Mouse (Mus musculus): ENCODE measurements around the gene Anxa6.
A peak's percentile ranks its signal among the peaks of the same experiment; 100 is the strongest.

Gene Anxa6

DNA sequence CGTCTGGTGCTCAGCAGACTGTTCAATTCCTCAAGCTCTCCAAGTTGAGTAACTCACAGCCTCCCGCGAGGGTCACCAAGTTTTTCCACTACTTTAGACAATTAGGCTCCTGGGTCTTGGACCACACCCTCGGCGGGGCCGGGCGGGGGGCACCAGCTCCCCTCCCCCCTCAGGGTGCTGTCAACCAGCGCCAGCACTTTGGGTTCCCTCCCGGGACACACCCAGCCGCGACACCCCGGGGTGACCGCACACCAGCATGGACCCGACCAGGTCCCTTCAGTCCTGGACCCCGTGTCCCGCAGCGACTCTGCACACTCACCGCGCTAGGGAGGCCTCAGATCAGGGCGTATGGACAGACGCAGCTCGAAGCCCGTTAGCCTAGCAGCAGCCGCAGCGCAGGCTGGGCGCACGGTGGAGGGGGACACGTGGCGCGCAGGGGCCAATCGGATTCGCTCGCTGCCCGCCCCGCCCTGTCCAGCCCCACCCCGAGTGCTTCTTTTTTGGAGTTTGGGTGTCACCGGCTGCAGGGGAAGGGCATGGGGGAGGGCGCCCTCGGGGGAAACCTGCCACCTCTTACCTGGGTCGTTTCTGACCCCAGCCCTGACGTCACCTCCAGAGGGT, at the start of gene Anxa6:
Gene Anxa6, minus strand, starts transcription at position 406 of the 621 bp plus-strand sequence.
- DNase-seq (ENCODE audit: low read depth, low spot score): peak; percentile 82

DNA sequence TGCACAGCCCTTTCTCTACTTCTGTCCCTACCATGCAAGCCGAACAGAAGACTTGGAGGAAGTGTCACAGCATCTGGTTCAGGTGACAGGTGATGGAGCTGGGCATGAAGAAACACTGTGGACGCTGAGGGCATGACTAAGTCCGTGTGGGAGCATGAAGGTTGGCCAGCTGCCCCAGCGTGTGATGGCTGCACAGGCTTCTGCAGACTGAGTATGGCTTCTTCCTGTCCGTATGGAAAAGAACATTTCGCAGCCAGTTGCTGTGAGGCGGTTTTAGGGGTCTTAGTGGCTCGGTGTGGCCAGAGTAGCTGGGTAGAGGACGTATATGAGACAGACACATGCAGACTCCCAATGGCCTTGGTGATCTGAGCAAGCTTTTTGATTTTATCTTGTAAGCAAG, 48.0 kb upstream of the Anxa6 start:
- DNase-seq (ENCODE audit: low read depth, low spot score): no peak

DNA sequence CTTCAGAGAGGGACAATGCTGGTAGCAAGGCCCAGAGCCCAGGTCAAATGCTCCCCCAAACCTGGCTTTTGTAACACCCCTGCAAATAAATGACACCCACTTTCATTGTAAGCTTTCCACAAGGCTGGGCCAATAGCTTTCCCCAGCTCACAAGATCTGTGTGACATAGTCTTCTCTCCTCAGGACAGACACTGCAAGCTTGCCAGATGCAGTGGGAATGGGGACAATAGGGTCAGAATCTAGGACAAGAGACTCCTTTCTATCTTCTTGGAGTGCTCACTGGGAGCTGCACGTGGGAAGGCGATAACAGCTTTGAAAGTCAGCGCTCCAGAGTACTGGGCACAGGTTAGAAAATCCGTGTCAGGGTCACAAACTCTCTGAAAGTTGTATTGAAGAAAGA, 45.9 kb upstream of the Anxa6 start:
- no peak for DNase-seq (ENCODE audit: low read depth, low spot score)

DNA sequence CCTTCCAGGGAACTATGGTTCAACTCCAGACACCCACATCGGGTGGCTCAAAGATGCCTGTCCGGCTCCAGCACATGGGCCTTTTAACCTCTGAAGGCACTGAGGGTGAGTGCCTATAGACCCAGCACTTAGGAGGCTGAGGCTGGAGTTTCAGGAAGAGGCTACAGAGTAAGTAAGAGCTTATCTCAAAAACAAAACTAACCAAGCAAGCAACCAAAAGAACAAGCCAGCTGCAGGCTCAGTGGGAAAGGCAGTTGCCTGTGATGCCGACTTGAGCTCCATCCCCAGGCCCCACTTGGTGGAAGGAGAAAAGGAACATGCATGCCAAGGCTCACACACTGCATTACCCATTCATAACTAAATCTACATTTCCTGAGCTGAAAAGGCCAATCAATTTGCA, 45.3 kb upstream of the Anxa6 start:
- no peak for DNase-seq (ENCODE audit: low read depth, low spot score)

DNA sequence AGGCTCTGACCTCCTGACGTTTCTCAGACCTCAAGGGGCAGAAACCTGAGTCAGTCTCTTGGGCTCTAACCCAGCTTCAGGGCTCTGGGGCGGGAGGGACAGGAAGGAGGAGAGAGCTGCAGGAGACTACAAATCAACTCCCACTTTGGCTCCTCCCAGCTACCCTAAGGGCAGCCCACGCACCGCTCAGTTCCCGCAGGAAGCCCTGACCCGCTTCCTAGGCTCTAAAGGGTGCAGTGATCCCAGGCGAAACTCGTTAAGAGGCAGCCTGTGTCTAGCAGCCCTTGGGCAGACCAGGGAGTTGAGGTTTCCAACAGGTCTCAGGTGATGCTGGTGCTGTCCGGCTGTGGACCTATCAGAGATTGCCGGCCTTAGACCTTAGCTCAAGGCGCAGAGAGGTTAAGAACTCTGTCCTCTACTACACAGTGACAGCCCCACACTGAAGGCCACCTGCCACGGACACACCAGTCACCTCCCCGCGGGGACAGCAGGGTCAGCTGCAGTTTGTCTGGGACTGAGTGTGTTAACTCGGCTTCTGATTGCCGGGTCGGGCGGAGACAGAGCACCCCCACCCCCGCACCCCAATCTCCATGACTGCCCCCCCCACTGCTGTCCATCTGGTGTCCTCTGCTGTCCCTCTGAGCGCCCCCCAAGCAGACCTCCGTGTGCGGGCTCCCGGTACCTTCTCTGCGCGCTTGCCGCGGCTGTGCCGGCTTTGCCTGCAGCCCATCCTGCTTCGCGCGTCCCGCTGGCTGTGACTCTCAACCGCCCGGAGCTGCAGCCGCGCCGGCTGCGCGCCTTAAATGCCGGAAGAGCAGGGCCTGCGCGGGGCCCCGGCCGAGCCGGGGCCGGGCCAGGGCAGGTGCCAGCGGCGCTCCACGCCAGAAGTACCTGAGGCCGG, 44.3 kb upstream of the Anxa6 start, which contains the start of gene Ccdc69:
Gene Ccdc69, minus strand, starts transcription at position 801 of the 901 bp plus-strand sequence.
- peak; percentile 56 for DNase-seq (ENCODE audit: low read depth, low spot score)

DNA sequence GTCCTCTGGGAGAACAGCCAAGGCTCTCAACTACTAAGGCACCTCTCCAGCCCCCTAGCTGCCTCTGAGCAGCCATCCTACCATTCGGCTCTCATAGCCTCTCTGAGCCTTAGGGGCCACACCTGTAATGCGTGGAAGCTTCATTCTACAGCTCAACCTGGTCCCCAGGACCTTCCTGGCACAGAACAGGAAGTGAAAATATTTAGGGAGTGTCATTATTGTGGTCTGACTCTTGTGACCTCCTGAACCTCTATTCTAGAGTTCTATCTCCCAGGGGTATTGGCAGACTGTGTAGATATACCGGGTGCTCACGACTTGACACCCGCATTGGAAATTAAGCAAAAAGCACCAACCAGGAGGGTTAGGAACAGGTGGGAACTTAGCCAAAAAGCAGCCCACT, 43.0 kb upstream of the Anxa6 start:
- DNase-seq (ENCODE audit: low read depth, low spot score): no peak

DNA sequence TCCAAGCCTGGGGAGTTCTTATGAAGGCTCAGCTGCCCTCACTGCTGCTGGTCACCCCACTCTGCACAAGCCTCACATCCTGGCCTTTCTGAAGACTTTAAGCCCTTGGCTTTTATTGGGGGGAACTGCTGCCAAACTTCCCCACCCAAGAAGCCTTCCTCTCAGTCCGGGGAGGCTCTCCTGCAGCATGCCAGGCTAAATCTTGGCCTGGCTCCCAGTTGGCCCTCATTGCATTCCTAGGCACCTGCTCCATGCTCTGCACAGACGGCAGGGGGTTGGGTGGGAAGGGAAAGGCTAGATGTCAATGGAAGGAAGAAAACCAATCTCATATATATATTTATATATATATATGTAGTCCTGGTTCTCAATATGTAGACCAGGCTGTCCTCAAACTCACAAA, 42.4 kb upstream of the Anxa6 start:
- DNase-seq (ENCODE audit: low read depth, low spot score): no peak

DNA sequence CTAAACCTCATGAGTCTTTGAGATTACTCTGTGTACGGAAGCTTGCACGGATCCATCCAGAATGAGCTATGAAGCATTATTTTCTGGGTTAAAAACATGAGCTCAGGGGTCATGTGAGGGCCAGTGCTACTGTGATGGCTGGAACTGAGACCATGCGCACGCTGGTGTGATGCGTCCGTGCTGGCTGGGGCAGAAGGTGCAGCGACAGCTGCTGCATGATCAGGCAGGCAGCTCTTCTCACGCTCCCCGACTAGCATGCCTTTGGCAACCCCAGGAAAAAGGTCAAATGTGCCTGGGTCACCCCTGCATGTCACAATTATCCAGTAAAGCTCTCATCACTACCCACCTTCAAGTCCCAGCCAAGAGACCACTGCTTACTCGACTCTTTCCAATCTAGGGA, 39.9 kb upstream of the Anxa6 start:
- DNase-seq (ENCODE audit: low read depth, low spot score): no peak

DNA sequence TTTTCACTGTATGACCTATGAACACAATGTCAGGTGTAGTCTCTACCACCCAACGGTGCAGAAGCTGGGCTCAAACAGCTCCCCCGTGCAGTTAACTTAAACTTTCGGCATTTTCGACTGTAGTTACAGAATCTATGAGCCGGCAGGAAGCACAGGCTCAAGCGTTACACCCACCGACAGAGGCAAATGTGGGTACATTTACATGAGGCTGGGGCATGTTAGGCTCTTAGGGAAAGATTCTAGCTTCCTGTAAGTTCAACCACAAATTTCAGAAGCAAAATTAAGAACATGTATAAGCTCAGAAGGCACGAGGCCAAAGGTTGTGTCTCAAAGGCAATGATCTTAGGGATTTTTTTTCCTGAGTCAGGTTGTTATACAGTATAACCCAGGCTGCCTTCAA, 39.2 kb upstream of the Anxa6 start:
- no peak for DNase-seq (ENCODE audit: low read depth, low spot score)

DNA sequence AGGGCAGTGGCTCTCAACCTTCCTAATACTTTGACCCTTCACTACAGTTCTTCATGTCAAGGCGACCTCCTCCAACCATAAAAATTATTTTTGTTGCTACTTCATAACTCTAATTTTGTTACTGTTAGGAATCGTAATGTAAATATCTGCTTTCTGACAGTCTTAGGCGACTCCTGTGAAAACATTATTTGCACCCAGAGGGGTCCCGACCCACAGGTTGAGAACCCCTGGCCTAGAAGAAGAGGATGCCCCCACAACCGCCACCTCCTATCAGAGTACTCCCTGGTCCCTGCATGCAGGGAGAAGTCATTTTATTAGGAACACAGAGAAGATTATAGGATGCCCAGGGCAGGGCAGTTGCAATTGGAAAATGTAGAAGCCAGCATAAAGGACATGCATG, 38.1 kb upstream of the Anxa6 start:
- DNase-seq (ENCODE audit: low read depth, low spot score): no peak

DNA sequence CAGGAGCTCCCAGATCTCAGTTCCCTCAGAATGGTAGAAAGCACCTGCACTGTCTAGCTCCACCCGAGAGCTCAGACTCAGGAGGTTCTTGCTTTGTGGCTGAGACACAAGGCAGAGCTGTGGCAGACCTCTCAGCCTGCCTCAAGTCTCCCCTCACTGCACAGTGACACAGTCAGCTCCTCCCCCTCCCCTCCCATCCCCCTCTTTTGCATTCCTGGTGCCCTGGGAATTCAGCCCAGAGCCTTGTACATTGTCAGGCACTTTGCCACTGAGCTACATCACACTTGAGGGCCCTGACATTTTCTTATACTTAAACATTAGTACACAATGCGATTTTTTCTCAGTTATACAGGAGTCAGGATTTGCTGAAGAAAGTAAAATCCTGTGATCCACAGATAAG, 35.8 kb upstream of the Anxa6 start:
- DNase-seq (ENCODE audit: low read depth, low spot score): no peak

DNA sequence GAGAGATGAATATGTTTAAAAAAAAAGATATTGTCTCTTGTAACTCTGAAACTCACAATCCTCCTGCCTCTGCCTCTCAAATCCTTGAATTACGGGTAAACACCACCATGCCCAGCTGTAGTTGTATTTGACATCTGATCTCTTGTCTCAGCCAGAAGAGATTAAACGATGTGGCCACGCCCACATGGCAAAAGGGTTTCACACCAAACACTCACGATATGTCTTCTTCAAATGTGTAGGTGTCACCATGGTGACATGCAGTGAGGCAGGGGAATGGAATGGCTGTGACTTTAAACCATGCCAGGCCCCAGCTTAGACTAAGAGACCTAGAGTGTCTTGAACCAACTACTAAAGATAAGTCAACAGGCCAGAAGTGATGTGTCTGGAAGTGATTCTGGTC, 33.7 kb upstream of the Anxa6 start:
- DNase-seq (ENCODE audit: low read depth, low spot score): peak; percentile 52

DNA sequence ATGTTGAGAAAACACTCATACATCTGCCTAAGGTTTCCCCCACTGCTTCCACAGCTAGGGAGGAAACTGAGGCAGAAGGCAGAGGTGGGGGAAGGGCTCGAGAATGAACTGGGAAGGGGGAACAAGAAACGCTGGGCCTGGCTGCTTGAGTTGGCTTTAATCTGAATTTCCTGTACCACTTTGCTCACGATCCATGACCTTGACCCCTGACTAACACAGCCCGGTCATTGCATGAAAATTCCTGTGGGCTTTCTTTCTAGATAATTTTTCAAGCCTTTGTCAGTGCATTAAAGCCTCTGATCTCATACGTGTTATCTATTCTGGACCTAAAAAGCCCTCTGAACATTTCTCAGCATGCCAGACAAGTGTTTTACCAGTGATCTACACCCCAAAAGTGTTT, 29.6 kb upstream of the Anxa6 start:
- peak; percentile 54 for DNase-seq (ENCODE audit: low read depth, low spot score)

DNA sequence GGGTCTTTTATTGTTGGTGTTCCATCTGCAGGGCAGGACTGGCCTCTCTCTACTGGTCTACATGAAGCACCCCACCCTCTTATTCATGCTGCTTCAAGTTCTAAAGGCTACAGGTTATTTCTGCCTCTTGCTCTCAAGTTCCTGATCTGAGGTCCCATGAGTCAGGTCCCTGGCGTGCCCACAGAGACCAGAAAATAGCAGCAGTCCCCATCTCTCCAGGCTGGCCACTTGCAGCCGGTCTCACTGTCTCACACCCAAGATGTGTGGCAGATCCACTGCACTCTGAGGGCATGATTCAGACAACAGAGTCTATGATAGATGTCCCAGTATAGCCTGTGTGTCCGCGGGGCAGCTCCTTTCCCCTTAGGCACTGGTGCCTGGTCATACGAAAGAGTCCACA, 27.6 kb upstream of the Anxa6 start:
- DNase-seq (ENCODE audit: low read depth, low spot score): no peak

DNA sequence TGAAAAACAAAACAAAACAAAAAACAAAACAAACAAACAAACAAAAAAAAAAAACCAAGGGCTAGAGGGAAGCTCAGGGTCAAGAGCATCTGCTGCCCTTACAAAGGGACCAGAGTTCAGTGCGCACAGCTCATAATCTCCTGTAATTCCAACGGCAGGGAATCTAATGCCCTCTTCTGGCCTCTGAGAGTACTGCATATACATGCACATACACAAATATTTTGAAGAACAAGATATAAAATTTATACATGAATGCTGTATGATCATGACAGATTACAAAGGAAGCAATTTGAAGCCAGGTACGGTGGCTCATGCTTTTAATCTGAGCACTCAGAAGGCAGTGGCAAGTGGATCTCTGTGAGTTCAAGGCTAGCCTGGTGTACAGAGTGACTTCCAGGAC, 24.3 kb upstream of the Anxa6 start:
- peak; percentile 16 for DNase-seq (ENCODE audit: low read depth, low spot score)

DNA sequence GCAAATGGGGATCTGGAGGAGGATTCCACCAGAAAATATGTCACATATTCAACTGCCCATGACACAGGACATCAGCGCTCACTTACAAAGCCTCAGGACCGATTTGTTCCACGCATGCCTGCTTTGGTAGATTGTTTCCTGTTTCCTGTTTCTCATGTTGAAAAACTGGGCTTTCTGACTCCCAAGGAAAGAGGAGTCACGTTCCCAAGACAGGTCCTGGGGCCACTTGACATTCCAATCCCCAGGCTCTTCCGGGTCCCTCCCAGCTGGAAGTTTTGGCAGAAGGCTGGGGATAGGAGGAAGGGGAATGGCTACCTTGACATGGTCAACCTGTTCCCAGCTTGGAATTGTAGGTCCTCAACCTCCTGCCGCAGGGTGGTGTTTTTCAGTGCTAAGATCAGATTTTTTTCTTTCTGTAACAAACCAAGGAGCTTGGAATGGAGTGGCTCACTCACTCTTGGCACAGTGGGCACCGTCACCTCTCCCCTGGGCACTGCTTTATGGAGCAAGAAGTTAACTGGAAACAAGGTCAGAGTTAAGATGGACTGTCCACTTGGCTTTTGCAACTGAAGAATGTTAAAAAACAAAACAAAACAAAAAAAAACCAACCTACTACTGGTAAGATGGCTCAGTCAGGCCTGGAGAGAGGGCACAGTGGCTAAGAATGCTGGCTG, 17.7 kb upstream of the Anxa6 start:
- DNase-seq (ENCODE audit: low read depth, low spot score): no peak

DNA sequence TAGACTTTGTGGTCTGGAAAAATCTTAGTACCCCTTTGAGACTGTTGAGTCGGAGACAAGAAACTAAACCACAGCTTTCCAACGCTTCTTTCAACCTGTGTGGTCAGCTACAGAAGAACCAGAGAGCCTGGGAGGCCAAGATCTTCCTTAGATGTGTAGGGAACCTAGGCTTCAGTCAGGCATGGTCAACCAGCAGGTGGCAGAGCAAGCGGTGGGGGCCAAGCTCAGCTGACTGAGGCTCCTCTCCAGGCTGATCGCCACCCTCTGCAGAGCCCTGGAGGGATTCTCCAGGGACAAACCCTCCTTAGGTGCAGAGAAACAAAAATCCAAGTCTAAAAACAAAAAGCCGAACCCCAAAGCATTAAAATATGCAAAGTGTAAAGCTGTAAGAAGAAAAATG, 13.4 kb upstream of the Anxa6 start:
- peak; percentile 39 for DNase-seq (ENCODE audit: low read depth, low spot score)

DNA sequence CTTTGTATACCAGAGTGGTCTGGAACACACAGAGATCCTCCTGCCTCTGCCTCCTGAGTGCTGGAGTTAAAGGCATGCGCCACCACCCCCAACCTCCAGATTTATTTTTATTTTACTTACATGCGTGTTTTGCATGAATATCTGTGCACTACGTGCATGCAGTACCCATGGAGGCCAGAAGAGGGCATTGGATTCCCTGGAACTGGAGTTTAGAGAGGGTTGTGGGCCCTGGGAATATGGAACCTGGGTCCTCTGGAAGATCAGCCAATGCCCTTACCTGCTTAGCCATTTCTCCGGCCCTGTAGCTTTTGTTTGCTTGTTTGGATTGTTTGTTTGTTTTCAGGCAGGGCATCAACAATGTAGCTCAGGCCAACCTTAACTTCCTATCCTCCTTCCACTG, 8.1 kb upstream of the Anxa6 start:
- no peak for DNase-seq (ENCODE audit: low read depth, low spot score)

DNA sequence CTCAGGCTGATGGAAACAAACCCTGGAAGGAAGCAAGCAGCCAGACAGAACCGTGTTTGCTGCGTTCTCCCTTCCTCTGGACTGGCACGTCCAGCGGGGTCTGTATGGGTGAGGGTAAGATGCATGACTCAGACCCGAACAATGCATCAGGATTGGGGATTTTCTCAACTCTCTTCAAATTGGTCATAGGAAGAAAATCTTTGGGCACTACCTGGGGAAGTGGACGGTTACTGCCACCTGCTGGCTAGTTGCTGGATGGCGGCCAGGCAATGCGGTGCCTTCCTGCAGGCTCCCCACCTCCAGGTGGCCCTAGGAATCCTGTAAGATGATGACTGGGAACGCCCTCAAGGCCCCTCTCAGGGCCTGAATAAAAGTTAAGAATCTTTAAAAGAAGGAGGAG, 6.3 kb upstream of the Anxa6 start:
- peak; percentile 89 for DNase-seq (ENCODE audit: low read depth, low spot score)

DNA sequence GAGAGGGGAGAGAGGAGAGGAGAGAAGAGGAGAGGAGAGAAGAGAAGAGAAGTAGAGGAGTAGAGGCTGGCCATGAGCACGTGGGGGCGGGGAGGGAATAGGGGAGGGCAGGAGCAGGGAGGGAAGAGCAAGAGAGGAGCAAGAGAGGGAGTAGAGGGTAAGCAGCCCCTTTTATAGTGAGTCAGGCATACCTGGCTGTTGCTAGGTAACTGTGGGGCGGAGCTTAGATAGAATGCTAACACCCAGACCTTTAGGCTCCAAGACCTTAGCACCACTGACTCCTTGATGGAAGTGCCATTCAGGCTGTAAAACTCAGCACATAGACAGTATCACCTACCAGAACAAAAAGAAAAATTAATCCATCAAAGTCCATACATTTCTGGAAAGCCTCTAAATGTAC, 3.4 kb upstream of the Anxa6 start:
- DNase-seq (ENCODE audit: low read depth, low spot score): no peak

DNA sequence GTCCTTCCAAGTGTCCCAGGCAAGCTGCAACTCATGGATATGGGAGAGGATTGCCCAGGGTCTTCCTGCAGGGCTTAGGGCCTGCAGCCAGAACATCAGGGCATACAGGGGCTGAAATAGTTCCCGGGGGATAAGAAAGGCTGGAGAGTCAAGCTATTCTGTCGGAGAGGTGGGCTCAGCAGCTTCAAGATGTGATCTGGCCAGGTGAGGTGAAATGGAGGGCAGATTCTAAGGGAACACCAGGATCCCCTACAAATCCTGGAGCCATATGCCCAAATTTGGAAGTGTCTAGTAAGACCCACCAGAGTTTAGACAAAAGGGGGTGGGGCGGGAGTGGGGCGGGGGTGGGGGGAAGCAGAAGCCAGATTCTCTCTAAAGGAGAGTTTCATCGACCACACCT, 959 bp downstream of the Anxa6 start:
- DNase-seq (ENCODE audit: low read depth, low spot score): no peak

DNA sequence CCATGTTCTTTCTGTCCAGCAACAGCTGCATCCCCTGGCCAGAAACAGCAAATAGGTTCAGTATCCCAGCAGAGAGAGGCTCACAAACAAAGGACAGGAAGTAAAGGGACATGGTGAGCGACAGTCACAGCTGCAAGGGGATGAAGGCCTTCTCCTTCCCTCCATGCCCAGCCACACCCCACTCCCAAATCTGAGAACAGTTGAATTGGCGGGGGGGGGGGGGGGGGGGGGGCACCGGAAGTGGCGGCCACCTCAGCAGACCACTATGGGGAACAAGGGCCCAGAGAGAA, 1.3 kb downstream of the Anxa6 start:
- no peak for DNase-seq (ENCODE audit: low read depth, low spot score)
